Mouse (Mus musculus) spleen, postnatal 10 days (tissue): ENCODE measurements at regions not wholly inside any gene's neighbourhood (a gene's known extent, or its start where the extent isn't known, plus 50 kb on each side); places are given as distances from the start of the nearest gene placed in this dataset.

Experiments used
- DNase-seq, 2 experiments: peaks; one replicate each; pipeline ENCODE4 v3.0.0; 2021 to 2022; ENCODE audit warnings: low spot score in 2 of 2

DNA sequence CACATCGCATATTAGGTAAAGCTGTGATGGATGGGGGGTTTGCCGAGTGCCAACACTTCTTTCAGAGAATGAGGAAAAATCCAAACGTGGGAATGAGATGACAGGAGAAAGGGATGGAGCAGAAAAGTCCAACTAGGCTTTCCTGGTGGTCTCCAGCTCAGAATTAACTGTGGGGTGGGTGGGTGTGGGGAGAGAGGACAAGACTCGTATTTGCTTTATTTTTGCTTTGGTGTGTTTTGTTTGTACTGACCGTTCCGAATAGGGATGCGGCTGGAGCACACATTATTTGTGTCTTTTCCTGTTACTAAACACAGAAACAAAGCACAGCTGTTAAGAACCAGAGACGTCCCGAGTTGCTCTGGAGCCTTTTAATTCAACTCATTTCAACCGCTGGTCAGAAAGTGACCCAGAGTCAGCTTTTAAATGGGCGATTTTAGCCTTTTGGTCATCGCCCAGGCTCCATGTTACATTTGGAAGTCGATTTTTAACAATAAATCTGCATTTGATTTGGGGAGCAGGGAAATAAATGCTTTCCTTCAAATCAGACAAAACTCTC lies 136.7 kb downstream of the Gm10295 start:
- DNase-seq, result no peak

DNA sequence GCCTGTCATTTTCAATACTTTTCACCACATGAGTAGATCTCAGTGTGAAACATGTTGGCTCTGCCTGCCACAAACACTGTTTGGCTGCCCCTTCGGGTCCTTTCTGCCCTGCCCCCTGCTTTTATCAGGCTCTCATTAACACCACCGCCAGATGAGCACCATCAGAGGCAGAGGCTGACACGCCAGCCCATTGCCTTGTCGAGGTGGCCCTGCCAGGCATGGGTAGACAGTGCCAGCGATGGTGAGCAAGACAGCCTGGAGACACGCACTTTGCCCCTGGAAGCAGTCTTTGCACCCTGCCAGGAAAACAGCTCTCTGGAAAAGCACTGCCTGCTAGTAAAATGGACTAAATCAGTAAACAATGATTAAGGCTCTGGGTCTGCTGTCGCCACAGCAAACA lies 158.2 kb downstream of the Gm10295 start:
- no peak for DNase-seq

DNA sequence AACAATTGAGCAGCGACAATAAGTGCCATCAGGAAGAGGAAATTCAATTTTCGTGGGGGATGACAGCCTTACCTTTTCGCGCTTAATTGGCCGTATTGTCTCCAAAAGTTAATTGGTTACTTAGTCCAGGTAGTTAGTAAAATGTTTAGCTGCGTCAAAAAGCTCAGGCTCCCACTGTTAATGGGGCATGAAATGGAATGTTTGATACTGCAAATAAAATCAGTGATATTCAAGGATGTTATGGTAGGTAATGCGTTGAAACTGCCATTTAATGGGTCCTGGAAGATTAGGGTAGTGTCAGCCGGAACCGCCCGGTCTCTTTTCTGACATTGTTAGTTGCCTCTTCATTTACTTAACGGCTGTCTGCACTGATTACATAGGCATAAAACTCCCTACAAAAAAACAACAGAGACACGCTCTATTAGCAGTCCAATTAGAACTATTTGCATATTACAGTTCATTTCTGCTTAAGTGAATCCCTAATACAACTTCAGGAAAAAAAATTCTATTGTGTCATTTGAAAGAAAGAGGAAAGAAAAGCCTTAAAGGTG lies 161.0 kb downstream of the Gm10295 start:
- DNase-seq, result no peak

GRCm38 (mm10) chr7:71189757-71190156 lies 161.5 kb downstream of the Gm10295 start:
- DNase-seq, result no peak

DNA sequence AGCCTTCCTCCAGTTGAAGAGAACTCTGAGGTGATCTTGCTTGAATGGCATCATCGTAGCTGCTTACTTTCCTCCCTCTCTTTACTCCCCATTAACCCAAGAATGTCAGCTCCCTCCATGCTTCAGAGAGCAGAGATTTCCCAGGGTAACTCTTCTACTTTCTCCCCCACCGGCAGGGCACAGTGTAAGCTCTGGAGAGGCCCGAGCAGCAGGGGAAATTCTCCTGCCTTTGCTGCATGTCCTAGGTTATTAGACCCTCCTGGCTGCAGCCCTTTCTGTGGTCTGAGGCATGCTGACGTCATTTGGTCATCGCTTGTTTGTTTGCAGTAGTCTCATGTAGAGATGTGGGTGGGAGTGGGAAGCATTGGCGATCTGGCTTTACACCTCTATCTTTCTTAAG lies 163.2 kb downstream of the Gm10295 start:
- no peak for DNase-seq

DNA sequence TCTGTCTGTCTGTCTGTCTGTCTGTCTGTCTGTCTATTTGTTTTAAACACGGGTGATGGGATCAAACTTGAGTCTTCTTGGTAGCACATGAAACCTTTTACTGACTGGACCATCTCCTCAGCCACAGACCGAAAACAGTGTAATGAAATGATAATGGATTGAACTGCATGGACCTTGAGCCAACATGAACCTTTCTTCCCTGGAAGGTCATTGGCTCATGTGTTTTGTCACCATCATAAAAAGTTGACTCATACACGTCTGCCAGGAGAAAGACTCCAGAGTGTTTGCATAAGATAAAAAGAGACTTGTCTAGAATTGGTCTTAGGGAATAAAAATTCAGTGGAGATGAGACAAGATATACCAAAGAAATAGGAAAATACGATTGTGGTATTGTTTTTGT lies 176.4 kb downstream of the Gm10295 start:
- no peak for DNase-seq

- DNase-seq, result no peak
These were observed 212.2 kb downstream of the Gm10295 start for GRCm38 (mm10) chr7:71139068-71139467.

- no peak for DNase-seq
These were observed 221.3 kb downstream of the Gm10295 start for GRCm38 (mm10) chr7:71129981-71130380.

DNA sequence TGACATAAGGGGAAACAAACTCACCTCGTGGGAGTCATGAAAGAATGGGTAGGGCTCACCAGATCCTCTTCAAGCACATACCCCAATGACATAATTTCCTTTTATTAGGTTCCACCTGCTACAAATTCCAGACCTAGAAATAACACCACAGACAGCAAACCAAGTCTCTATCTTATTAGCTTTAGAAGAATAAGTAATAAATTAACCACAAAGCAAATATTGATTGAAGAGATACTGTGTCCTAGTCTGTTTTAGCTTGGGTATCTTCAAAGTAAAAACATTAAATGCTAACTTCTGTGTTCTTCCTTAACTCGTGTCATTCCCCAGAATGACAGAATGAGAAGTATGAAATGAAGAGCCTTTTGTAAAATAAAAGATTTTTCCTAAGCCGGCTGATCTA lies 222.4 kb downstream of the Gm10295 start:
- no peak for DNase-seq

GRCm38 (mm10) chr7:71121453-71121852 lies 229.8 kb downstream of the Gm10295 start:
- DNase-seq, result no peak

DNA sequence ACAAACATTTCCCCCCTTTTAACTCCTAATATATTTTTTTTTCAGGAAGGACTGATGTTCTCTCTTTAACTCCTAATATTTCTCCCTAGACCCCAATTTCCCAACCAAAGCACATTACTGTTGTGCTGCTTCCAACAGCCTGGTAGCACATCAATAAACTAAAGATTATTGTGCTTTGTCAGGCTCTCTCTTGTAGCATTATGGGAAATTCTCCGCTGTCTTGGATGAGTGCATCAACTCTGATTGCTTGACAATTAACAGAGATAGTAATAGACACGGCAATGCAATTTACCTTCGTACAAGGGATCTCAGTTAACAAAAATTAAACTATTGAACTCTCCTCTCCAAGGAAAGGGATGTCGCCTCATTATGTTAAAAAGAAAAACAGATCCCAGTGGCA lies 230.3 kb downstream of the Gm10295 start:
- DNase-seq, result no peak

DNA sequence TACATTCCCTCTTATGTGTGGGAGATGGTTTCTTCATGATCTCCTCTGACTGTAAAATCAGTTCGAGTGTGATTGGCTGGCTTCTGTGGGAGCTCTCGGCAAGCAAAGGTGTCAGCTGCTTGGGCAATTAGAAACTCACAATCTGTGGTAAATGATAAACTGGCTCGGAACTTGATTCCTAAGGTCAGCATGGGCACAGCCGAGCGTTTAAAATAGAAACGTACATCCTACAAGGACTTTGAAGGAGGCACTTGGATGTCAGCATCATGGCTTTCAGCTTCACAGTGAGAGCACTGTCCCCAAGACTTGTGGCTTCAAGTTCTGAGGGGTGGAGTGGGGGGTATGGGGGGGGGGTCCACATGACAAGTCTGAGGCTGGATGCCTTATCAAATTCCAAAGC lies 231.3 kb downstream of the Gm10295 start:
- DNase-seq, result no peak

- DNase-seq, result no peak
These were observed 244.2 kb downstream of the Gm10295 start for GRCm38 (mm10) chr7:71107101-71107500.

- no peak for DNase-seq
These were observed 251.0 kb downstream of the Gm10295 start for GRCm38 (mm10) chr7:71100266-71100665.

DNA sequence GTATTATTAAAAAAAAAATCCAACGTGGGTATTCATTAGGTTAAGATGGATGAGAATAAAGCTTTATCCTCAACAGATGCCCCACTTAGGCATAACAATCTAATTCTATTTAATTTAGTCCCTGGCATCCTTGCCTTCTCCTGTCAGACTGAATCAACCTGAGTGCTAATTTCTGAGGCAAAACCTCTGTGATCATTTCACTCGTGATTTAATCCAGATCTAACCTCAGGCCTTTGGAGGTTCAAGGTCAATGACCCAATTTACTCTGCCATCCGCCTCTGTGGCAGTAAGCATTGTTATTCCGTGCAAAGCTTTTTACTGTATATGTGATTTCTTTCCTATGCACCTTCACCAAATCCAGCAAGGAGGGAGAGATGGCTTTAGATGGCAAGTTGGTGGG lies 253.0 kb downstream of the Gm10295 start:
- no peak for DNase-seq

DNA sequence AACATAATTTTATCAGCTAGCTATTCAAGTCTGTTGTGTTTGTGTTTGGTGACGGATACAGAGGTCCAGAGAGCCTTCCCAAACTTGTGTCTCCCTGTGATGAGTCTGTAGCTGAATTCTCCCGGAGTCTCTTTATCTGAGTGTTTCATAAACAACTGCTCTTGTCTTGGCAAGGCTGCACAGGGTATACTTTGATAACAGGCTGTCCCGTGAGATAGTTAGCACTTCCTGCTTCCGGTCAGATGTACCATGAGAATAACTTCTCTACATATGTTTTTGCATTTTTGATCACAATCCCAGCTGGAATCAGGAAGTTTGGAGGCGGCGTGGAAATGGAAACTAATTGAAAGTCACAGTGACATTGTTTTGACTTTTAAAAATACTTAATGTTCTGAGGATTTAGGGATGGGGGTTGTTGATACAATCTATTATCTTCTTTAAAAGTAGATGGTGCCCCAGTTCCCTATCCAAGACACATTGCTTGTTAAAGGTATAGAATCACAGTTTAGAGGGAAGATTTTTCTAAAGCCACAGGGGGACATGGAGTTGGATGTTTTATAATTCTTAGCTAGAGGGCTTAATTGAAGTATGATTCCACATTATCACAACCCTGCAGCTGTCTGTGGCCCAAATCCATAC lies 257.9 kb downstream of the Gm10295 start:
- DNase-seq, result no peak

GRCm38 (mm10) chr7:71092825-71093224 lies 258.5 kb downstream of the Gm10295 start:
- no peak for DNase-seq

- no peak for DNase-seq
These were observed 259.0 kb downstream of the Gm10295 start for GRCm38 (mm10) chr7:71092301-71092700.

DNA sequence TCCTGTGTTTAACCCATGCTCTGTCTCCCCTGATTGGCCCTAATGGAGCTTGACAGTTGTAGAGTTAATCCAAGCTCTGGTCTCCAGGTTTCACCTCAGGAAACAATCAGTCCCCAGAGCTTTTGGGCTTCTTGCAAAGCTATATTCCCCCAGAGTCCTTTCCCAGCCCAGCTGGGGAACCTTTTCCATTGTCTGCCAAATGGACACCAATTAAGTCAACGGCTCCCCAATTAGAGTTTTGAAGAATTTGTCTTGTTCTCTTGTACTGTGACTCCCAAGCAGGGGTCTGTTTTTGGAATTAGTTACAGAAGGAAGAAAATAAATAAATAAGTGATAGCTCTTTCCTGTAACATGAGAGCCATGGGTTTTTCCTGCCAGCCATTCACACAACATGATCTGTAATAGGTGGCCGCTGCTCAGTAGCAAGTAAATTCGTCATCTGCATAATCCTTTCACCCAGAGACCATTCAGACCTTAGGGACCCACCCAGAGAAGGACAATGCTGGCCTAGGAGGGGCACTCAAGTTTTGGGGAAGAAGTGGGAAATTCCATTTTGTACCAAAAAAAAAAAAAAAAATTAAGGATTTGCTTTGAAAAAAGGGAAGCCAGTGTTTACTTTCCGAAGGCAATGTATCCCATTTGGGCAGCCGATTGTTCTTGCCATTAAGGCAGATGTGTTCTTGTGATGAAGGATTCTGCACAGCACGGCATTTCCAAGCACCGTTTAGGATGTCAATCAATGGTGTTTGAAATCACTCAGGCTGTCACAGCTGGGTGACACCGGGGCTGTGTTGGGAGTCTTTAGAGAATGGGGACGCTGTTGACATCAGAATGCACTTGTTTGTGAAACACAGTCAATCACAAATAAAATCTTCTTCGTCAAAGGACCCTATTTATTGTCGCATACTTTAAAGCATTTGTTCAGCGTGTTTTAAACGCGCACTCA lies 286.6 kb downstream of the Gm10295 start:
- no peak for DNase-seq

DNA sequence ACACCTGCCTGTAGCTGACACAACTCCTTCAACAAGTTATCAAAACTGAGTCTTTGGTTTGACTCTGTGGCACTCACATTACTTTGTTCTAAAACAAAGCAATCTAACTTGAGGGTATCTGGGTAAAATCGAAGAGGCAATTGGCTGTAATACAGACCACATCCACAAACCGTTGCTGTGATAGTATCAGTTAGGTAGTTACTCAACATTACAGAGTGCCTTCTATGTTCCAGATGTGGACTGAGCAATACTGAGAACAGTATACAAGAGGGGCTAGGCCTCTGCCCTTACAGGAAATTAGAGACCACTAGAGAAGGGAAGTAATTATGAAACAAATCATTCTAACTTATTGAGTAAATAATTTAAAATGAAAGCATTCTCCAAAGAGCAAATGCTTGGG lies 300.5 kb downstream of the Gm10295 start:
- DNase-seq, result no peak

DNA sequence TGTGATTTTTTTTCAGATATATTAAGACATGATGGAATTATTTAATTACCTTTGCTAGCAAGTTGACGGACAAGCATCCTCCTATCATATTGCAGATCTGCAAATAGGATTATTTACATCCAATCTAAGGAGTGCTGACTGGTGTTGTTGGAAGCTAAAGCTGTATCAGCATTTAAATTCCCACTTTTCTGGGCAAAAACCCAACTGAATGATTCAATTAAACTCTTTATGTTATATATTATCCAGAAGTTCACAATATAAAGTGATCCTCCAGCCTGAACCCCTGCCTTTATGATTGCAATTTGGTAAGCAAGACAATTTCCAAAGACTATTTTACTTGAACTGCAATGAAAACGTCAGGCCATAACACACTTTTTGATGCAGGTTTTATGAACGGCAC lies 304.1 kb downstream of the Gm10295 start:
- no peak for DNase-seq

DNA sequence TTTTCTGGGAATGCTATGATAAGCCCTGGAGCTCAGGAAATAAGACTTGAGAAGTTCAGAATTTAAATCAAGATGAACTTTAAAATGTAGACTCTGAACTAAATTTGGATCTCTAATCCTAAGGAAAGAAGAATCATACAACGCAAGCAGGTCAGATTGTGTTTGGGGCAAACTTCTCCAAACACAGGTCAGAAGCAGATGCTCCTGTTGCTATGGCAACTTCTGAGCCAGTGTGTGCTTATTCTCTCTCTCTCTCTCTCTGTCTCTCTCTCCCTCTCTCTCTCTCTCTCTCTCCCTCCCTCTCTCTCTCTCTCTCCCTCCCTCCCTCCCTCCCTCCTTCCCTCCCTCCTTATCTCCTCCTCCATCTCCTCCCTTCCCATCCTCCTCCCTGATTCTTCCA lies 304.7 kb downstream of the Gm10295 start:
- DNase-seq, result no peak

DNA sequence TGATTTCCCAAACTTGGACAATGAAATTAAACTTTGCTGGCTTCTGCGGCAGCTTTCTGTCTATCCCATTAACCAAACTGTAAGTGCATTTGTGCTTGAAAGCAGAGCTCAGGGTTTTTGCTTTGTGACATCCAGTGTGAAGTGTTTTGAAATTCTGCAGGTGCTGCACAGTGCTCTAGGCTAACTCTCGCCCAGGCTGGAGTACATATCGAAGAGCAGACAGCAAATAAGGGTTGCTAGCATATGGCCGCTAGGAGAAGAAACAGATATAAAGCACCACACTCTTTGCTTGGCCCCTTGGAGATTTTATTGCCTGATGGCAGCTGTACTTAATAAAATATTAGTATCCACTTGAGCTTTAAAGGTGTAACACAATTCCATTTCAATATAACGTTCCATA lies 307.5 kb downstream of the Gm10295 start:
- no peak for DNase-seq
